Mouse (Mus musculus) C2C12 (cell line): ENCODE data around the gene Rin1. TPM values are rescaled to one million over a fixed set of nuclear protein-coding genes. Genes with fewer than 3 reads are reported as not detected.

Experiments
- H3K27me3 ChIP-seq: one replicate; pipeline ENCODE4 v1.6.1; 2011; ENCODE audit not compliant: control insufficient read depth, insufficient read depth, insufficient read length
- H3K36me3 ChIP-seq: one replicate; pipeline ENCODE4 v1.6.1; 2011; ENCODE audit not compliant: control insufficient read depth, insufficient read depth
- H3K4me3 ChIP-seq: one replicate; pipeline ENCODE4 v1.5.1; 2011; ENCODE audit warnings: mild to moderate bottlenecking, control low read depth; ENCODE audit not compliant: poor library complexity, insufficient read depth, severe bottlenecking
- H3K79me2 ChIP-seq: one replicate; pipeline ENCODE4 v1.6.1; 2011; ENCODE audit not compliant: control insufficient read depth, insufficient read depth
- H3K79me3 ChIP-seq: one replicate; pipeline ENCODE4 v1.6.1; 2011; ENCODE audit warnings: low read depth, control low read depth
- H3ac ChIP-seq: one replicate; pipeline ENCODE3; 2011; ENCODE audit warnings: low read depth; ENCODE audit not compliant: control insufficient read depth, insufficient read length
- CEBPB ChIP-seq: IDR thresholded peaks from one replicate; pipeline ENCODE4 v1.6.1; 2011; ENCODE audit warnings: low read depth, mild to moderate bottlenecking, control low read depth, moderate library complexity
- CTCF ChIP-seq: IDR thresholded peaks from one replicate; pipeline ENCODE4 v1.5.1; 2011; ENCODE audit not compliant: control insufficient read depth, insufficient read depth, insufficient read length
- FOSL1 ChIP-seq: IDR thresholded peaks from one replicate; pipeline ENCODE4 v1.8.0; 2011; ENCODE audit warnings: mild to moderate bottlenecking, low read length; ENCODE audit not compliant: poor library complexity, insufficient read depth, severe bottlenecking
- MAX ChIP-seq: IDR thresholded peaks from one replicate; pipeline ENCODE4 v1.6.1; 2011; ENCODE audit warnings: mild to moderate bottlenecking, control low read depth
- MYOD1 ChIP-seq: IDR thresholded peaks from one replicate; pipeline ENCODE4 v1.6.1; 2011; ENCODE audit warnings: low read depth; ENCODE audit not compliant: control insufficient read depth, insufficient read length
- MYOG ChIP-seq: IDR thresholded peaks from one replicate; pipeline ENCODE4 v1.6.1; 2011; ENCODE audit not compliant: control insufficient read depth, insufficient read length; ENCODE audit errors: extremely low read depth
- USF1 ChIP-seq: IDR thresholded peaks from one replicate; pipeline ENCODE4 v1.6.1; 2011; ENCODE audit warnings: low read depth, mild to moderate bottlenecking, control low read depth, moderate library complexity
- polyA plus RNA-seq: library from polyadenylated mRNA; unstranded; fragments of >200 nt; fragmentation: generic; extraction: Trizol; gene quantifications from one replicate; pipeline ENCODE4 v1.2.1, GENCODE M21; 2012; ENCODE audit warnings: missing spikeins

Rin1 gene
- polyA plus RNA-seq, 1 experiment: 48.9 TPM

- TF ChIP-seq CTCF (no peak), CEBPB (no peak), FOSL1 (no peak), MYOD1 (no peak), MAX (no peak), MYOG (no peak), USF1 (no peak)
- Histone ChIP-seq H3K27me3 (no peaks in the 10 kb centered on the region), H3ac (no peak overlapping the region), H3K79me3 (no peaks in the 10 kb centered on the region), H3K4me3 (no peak overlapping the region), H3K79me2 (no peaks in the 10 kb centered on the region), H3K36me3 (no peaks in the 10 kb centered on the region)
These were observed 44.6 kb downstream of the Rin1 start for GRCm38 (mm10) chr19:5094746-5095417.

- no peaks in the 10 kb centered on the region for H3K79me3 ChIP-seq
- TF ChIP-seq MYOG (no peak), CTCF (no peak), USF1 (no peak), MAX (no peak), FOSL1 (no peak), MYOD1 (no peak), CEBPB (no peak)
- H3K36me3 ChIP-seq: no peaks in the 10 kb centered on the region
- H3K27me3 ChIP-seq: no peaks in the 10 kb centered on the region
- no peaks in the 10 kb centered on the region for H3K79me2 ChIP-seq
- H3ac ChIP-seq: no peak overlapping the region
- H3K4me3 ChIP-seq: no peak overlapping the region
These were observed 45.7 kb downstream of the Rin1 start for GRCm38 (mm10) chr19:5095887-5096474.

GRCm38 (mm10) chr19:5097521-5098362 is 47.5 kb downstream of the Rin1 start:
- Histone ChIP-seq H3K36me3 (peaks cover 18% of the 10 kb centered on the region), H3K79me3 (no peaks in the 10 kb centered on the region), H3K27me3 (no peaks in the 10 kb centered on the region), H3ac (peak overlapping the region; percentile 69), H3K79me2 (no peaks in the 10 kb centered on the region), H3K4me3 (no peak overlapping the region)
- no peak for TF ChIP-seq CTCF
- no peak for TF ChIP-seq FOSL1
- no peak for TF ChIP-seq CEBPB
- TF ChIP-seq MAX: no peak
- TF ChIP-seq USF1: no peak
- no peak for TF ChIP-seq MYOG
- TF ChIP-seq MYOD1: no peak

- H3K79me3 ChIP-seq: no peaks in the 10 kb centered on the region
- peaks cover 26% of the 10 kb centered on the region for H3K36me3 ChIP-seq
- peak within 1 kb of the TSS; percentile 69 for H3ac ChIP-seq
- no peak within 1 kb of the TSS for H3K4me3 ChIP-seq
- no peaks in the 10 kb centered on the region for H3K27me3 ChIP-seq
- TF ChIP-seq MAX (no peak), USF1 (no peak)
- no peaks in the 10 kb centered on the region for H3K79me2 ChIP-seq
These were observed 48.3 kb downstream of the Rin1 start, which contains the start of gene Cnih2 for GRCm38 (mm10) chr19:5098363-5099143. Gene Cnih2, minus strand, starts transcription at chr19:5098521.

GRCm38 (mm10) chr19:5106074-5106473 is 55.8 kb downstream of the Rin1 start:
- H3K36me3 ChIP-seq: peaks cover 62% of the 10 kb centered on the region
- H3K27me3 ChIP-seq: no peaks in the 10 kb centered on the region
- TF ChIP-seq FOSL1 (no peak), USF1 (no peak), CEBPB (no peak), CTCF (no peak), MAX (no peak), MYOD1 (no peak), MYOG (no peak)
- H3ac ChIP-seq: peak overlapping the region; percentile 79
- H3K79me2 ChIP-seq: peaks cover 23% of the 10 kb centered on the region
- H3K4me3 ChIP-seq: peak overlapping the region; percentile 97
- peaks cover 13% of the 10 kb centered on the region for H3K79me3 ChIP-seq

Other genes with a start within 250 kb of the Rin1 start
- 14.3 TPM for gene Gm21992, start 238.9 kb upstream of the Rin1 start, polyA plus RNA-seq
- gene Rbm14, start 238.8 kb upstream of the Rin1 start, polyA plus RNA-seq: 95.2 TPM
- gene Ccs, start 211.1 kb upstream of the Rin1 start, polyA plus RNA-seq: 36.6 TPM
- gene Ccdc87, start 211.1 kb upstream of the Rin1 start, polyA plus RNA-seq: 0.02 TPM
- gene Ctsf, start 195.4 kb upstream of the Rin1 start, polyA plus RNA-seq: 1.2 TPM
- 20.8 TPM for gene Actn3, start 172.6 kb upstream of the Rin1 start, polyA plus RNA-seq
- gene Zdhhc24, start 171.8 kb upstream of the Rin1 start, polyA plus RNA-seq: 5.4 TPM
- gene Bbs1, start 143.9 kb upstream of the Rin1 start, polyA plus RNA-seq: 2.2 TPM
- 68.2 TPM for gene Dpp3, start 122.2 kb upstream of the Rin1 start, polyA plus RNA-seq
- 1.3 TPM for gene Peli3, start 107.4 kb upstream of the Rin1 start, polyA plus RNA-seq
- 100 TPM for gene Mrpl11, start 88.3 kb upstream of the Rin1 start, polyA plus RNA-seq
- gene Npas4, start 60.2 kb upstream of the Rin1 start, polyA plus RNA-seq: 0.60 TPM
- gene Slc29a2, start 26.6 kb upstream of the Rin1 start, polyA plus RNA-seq: 8.9 TPM
- 28.1 TPM for gene B4gat1, start 11.7 kb upstream of the Rin1 start, polyA plus RNA-seq
- gene AC124502.3, start 11.6 kb upstream of the Rin1 start, polyA plus RNA-seq: 1.5 TPM
- 55.3 TPM for gene Brms1, start 9.1 kb upstream of the Rin1 start, polyA plus RNA-seq
- gene Cd248, start 17.6 kb downstream of the Rin1 start, polyA plus RNA-seq: 3.2 TPM
- 4.6 TPM for gene Tmem151a, start 35.0 kb downstream of the Rin1 start, polyA plus RNA-seq
- gene Yif1a, start 38.1 kb downstream of the Rin1 start, polyA plus RNA-seq: 57.6 TPM
- gene Cnih2, start 48.0 kb downstream of the Rin1 start, polyA plus RNA-seq: 1.9 TPM
- gene Rab1b, start 56.6 kb downstream of the Rin1 start, polyA plus RNA-seq: 212 TPM
- gene Klc2, start 68.1 kb downstream of the Rin1 start, polyA plus RNA-seq: 30.5 TPM
- 10.1 TPM for gene Pacs1, start 222.6 kb downstream of the Rin1 start, polyA plus RNA-seq
- 149 TPM for gene Sf3b2, start 245.0 kb downstream of the Rin1 start, polyA plus RNA-seq
- gene Gal3st3, start 247.8 kb downstream of the Rin1 start, polyA plus RNA-seq: not detected